Mouse (Mus musculus) thymus, adult 2 months (tissue): ENCODE data around the gene Gm20388.

Experiments
- CTCF ChIP-seq: fragments of 200-500 bp; IDR thresholded peaks from 2 replicates; pipeline ENCODE4 v1.5.1; 2012; ENCODE audit warnings: mild to moderate bottlenecking, control low read depth, low read length, moderate library complexity, borderline replicate concordance; ENCODE audit not compliant: control insufficient read depth, poor library complexity, insufficient read depth; ENCODE audit errors: extremely low read depth
- POLR2A ChIP-seq: fragments of 200-500 bp; IDR thresholded peaks from 2 replicates; pipeline ENCODE4 v1.6.1; 2012; ENCODE audit warnings: mild to moderate bottlenecking, low read length, control low read depth, moderate library complexity; ENCODE audit not compliant: control insufficient read depth, poor library complexity, insufficient read depth; ENCODE audit errors: extremely low read depth

DNA sequence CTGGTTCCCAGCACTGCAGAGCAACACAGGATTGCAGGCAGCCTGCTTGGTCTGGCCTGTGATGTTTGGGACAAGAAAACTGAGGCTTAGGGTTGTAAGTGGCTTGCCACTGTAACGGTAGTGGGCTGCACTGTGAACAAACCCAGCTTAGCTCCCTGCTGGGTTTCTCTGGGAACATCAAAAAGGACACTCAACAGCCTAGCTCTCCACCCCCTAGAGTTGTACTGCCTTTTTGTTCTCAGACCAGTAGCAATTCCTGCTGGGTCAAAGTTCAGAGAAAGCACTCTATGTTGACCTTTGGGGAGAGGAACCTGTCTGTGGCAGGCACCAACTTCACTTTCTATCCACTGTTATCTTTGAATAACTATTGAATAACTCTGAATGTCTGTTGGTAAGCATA lies 3423.8 kb downstream of the Gm20388 start:
- no peak for TF ChIP-seq CTCF
- no peak for TF ChIP-seq POLR2A
